Mouse (Mus musculus): ENCODE data around the gene Klrd1.

- TF ChIP-seq CTCF (IDR thresholded peaks at IDR 0.05; ENCODE audit: low read depth, low read length) (no peak), POLR2A (IDR thresholded peaks at IDR 0.05; ENCODE audit: extremely low read depth, insufficient read depth, low read length) (no peak)
These were observed 10.3 kb upstream of the Klrd1 start for GRCm38 (mm10) chr6:129581274-129581673.
